8 mouse cellular contexts compared by ENCODE assay signal in genomic region chr11:117231551-117231950, GRCm38 (mm10). TPM values are rescaled to one million over a fixed set of nuclear protein-coding genes. Genes with fewer than 3 reads are reported as not detected.
A peak's percentile ranks its signal among the peaks of the same experiment; 100 is the strongest.
DNase-seq lines count a peak whose midpoint lies in the region; ATAC-seq and TF ChIP-seq lines count a peak whose summit lies in the region.

No protein-coding gene starts in this region.

- H3K9ac ChIP-seq in neural tube, embryonic 12.5 days: no peak overlapping the region
- 0 out of 2 replicates have a peak overlapping the region, but pooled peaks have one; percentile 10 for H3K9ac ChIP-seq in heart, embryonic 11.5 days (ENCODE audit: low read depth, low read length)
- no peak overlapping the region for H3K9ac ChIP-seq in kidney, postnatal 0 days (ENCODE audit: low read depth, low read length)
- no peak overlapping the region for H3K9ac ChIP-seq in stomach, postnatal 0 days (ENCODE audit: low read length)

- H3K4me1 ChIP-seq in neural tube, embryonic 12.5 days: peaks cover 13% of the 10 kb centered on the region
- peaks cover 34% of the 10 kb centered on the region for H3K4me1 ChIP-seq in heart, embryonic 11.5 days (ENCODE audit: control insufficient read depth, insufficient read depth, low read length)
- H3K4me1 ChIP-seq in kidney, postnatal 0 days (replicated peaks; ENCODE audit: insufficient read depth, low read length): peaks cover 15% of the 10 kb centered on the region
- H3K4me1 ChIP-seq in stomach, postnatal 0 days (replicated peaks; ENCODE audit: control insufficient read depth, insufficient read depth): peaks cover 7% of the 10 kb centered on the region
- peaks cover 6% of the 10 kb centered on the region for H3K4me1 ChIP-seq in cerebellum, adult 2 months (ENCODE audit: control insufficient read depth, insufficient read depth, low read length)

- ATAC-seq in neural tube, embryonic 12.5 days (ENCODE audit: low FRiP score, low read depth): no peak
- ATAC-seq in heart, embryonic 11.5 days (replicated peaks; ENCODE audit: insufficient number of reproducible peaks, low FRiP score, low TSS enrichment): no peak
- no peak for ATAC-seq in kidney, postnatal 0 days (replicated peaks; ENCODE audit: low FRiP score, low read depth)
- ATAC-seq in stomach, postnatal 0 days (ENCODE audit: low FRiP score, low TSS enrichment): peak; percentile 36; the same call in 1 of the 2 replicates
- ATAC-seq in megakaryocyte progenitor cell, adult 5-6 weeks (replicated peaks; ENCODE audit: poor library complexity): no peak

- no peak for TF ChIP-seq EP300 in stomach, postnatal 0 days (optimal IDR thresholded peaks at IDR 0.05)

- H3K4me3 ChIP-seq in neural tube, embryonic 12.5 days: no peak overlapping the region
- no peak overlapping the region for H3K4me3 ChIP-seq in heart, embryonic 11.5 days (ENCODE audit: low read depth, low read length)
- no peak overlapping the region for H3K4me3 ChIP-seq in kidney, postnatal 0 days (replicated peaks; ENCODE audit: low read depth, low read length)
- peak overlapping the region; percentile 34 for H3K4me3 ChIP-seq in stomach, postnatal 0 days (ENCODE audit: low read depth, low read length)
- H3K4me3 ChIP-seq in cerebellum, adult 2 months (replicated peaks; ENCODE audit: insufficient read depth, low read depth, low read length): no peak overlapping the region

- H3K27me3 ChIP-seq in neural tube, embryonic 12.5 days (replicated peaks): no peaks in the 10 kb centered on the region; the same call in 1 of the 2 replicates
- peaks cover 6% of the 10 kb centered on the region for H3K27me3 ChIP-seq in heart, embryonic 11.5 days (ENCODE audit: control insufficient read depth, insufficient read depth, low read length)
- H3K27me3 ChIP-seq in kidney, postnatal 0 days (ENCODE audit: insufficient read depth, low read length): no peaks in the 10 kb centered on the region
- H3K27me3 ChIP-seq in stomach, postnatal 0 days (ENCODE audit: control insufficient read depth, insufficient read depth, low read length): no peaks in the 10 kb centered on the region
- no peaks in the 10 kb centered on the region for H3K27me3 ChIP-seq in cerebellum, adult 2 months (ENCODE audit: control insufficient read depth, insufficient read depth, low read length)

- no peaks in the 10 kb centered on the region for H3K9me3 ChIP-seq in neural tube, embryonic 12.5 days
- no peaks in the 10 kb centered on the region for H3K9me3 ChIP-seq in heart, embryonic 11.5 days (replicated peaks; ENCODE audit: control insufficient read depth, low read length)
- no peaks in the 10 kb centered on the region for H3K9me3 ChIP-seq in kidney, postnatal 0 days (replicated peaks; ENCODE audit: low read length)
- H3K9me3 ChIP-seq in stomach, postnatal 0 days (ENCODE audit: control insufficient read depth, low read length): no peaks in the 10 kb centered on the region

- TF ChIP-seq CTCF in kidney, postnatal 0 days (IDR thresholded peaks at IDR 0.05; ENCODE audit: low read depth): no peak
- no peak for TF ChIP-seq CTCF in stomach, postnatal 0 days (IDR thresholded peaks at IDR 0.05; ENCODE audit: low read depth)
- TF ChIP-seq CTCF in cerebellum, adult 2 months (IDR thresholded peaks at IDR 0.05; ENCODE audit: borderline replicate concordance, insufficient read depth, low read depth, low read length): no peak

- H3K4me2 ChIP-seq in neural tube, embryonic 12.5 days (replicated peaks): peak overlapping the region; percentile 50
- peak overlapping the region; percentile 65 for H3K4me2 ChIP-seq in heart, embryonic 11.5 days
- H3K4me2 ChIP-seq in kidney, postnatal 0 days (ENCODE audit: low read length): peak overlapping the region; percentile 56
- peak overlapping the region; percentile 52 for H3K4me2 ChIP-seq in stomach, postnatal 0 days (replicated peaks; ENCODE audit: low read depth)

- no peak for TF ChIP-seq POLR2A in cerebellum, adult 2 months (IDR thresholded peaks at IDR 0.05; ENCODE audit: borderline replicate concordance, insufficient read depth, low read length)

- no peak overlapping the region for H3K27ac ChIP-seq in neural tube, embryonic 12.5 days
- H3K27ac ChIP-seq in heart, embryonic 11.5 days (ENCODE audit: low read depth, low read length): no peak overlapping the region
- peak overlapping the region; percentile 64 for H3K27ac ChIP-seq in kidney, postnatal 0 days
- peak overlapping the region; percentile 65 for H3K27ac ChIP-seq in stomach, postnatal 0 days (replicated peaks)
- H3K27ac ChIP-seq in cerebellum, adult 2 months (ENCODE audit: insufficient read depth, low read length): no peak overlapping the region

- 67% methylated on average over 11 of the region's 11 CpGs for WGBS in neural tube, embryonic 12.5 days
- WGBS in heart, embryonic 11.5 days (ENCODE audit: insufficient replicate concordance): 42% methylated on average over 11 of the region's 11 CpGs
- 49% methylated on average over 11 of the region's 11 CpGs for WGBS in kidney, postnatal 0 days
- 45% methylated on average over 11 of the region's 11 CpGs for WGBS in stomach, postnatal 0 days
- 56% methylated on average over 11 of the region's 11 CpGs for whole genome bisulfite sequencing in cerebellum, adult 2 months

- DNase-seq in neural tube, embryonic 10.5 days (ENCODE audit: extremely low spot score, low spot score): no peak
- peak; percentile 64 for DNase-seq in kidney, postnatal 0 days (ENCODE audit: low spot score)
- DNase-seq in stomach, postnatal 0 days (ENCODE audit: low spot score): no peak
- DNase-seq in layer of hippocampus, postnatal 36 days: no peak
- no peak for DNase-seq in cerebellum, adult 2 months

- H3K36me3 ChIP-seq in neural tube, embryonic 12.5 days: no peaks in the 10 kb centered on the region
- H3K36me3 ChIP-seq in heart, embryonic 11.5 days (ENCODE audit: control insufficient read depth, insufficient read depth, low read length): no peaks in the 10 kb centered on the region
- H3K36me3 ChIP-seq in kidney, postnatal 0 days (ENCODE audit: insufficient read depth, low read length): no peaks in the 10 kb centered on the region
- H3K36me3 ChIP-seq in stomach, postnatal 0 days (ENCODE audit: control insufficient read depth, insufficient read depth, low read length): no peaks in the 10 kb centered on the region

RNA-seq across cellular contexts. Expression of gene Sept9, which starts 32.1 kb away (rescaled TPM):
- 164 and 165 TPM in 2 replicates for polyA plus RNA-seq in neural tube, embryonic 12.5 days (2016; fragmentation: Nextera tagmentation; extraction: Ambion mirVana)
- polyA plus RNA-seq in heart, embryonic 11.5 days (2014; fragmentation: Nextera tagmentation; extraction: Ambion mirVana): 78.9 and 104 TPM in 2 replicates
- 71.2 and 78.6 TPM in 2 replicates for polyA plus RNA-seq in kidney, postnatal 0 days (2015; fragmentation: Nextera tagmentation; extraction: Ambion mirVana)
- 42.9 and 46.2 TPM in 2 replicates for polyA plus RNA-seq in stomach, postnatal 0 days (2015; fragmentation: Nextera tagmentation; extraction: Ambion mirVana)
- total RNA-seq in megakaryocyte progenitor cell, adult 5-6 weeks (2015): 73.7 and 81.7 TPM in 2 replicates
- 140 and 159 TPM in 2 replicates for total RNA-seq in megakaryocyte progenitor cell, adult 5-6 weeks (2017)
- total RNA-seq in layer of hippocampus, postnatal 36 days (2021): 100 to 1,000 TPM; 106 to 110 TPM
- 9.6 and 13.3 TPM in 2 replicates for polyA plus RNA-seq in cerebellum, adult 2 months (2012; rRNA removed)

Comparison
In these comparisons a context has a peak if more than half of its experiments do, and no peak if none do; other contexts are left out.
1. H3K27ac ChIP-seq: peak in kidney, postnatal 0 days (single experiment) and stomach, postnatal 0 days (single experiment); none in neural tube, embryonic 12.5 days (single experiment), heart, embryonic 11.5 days (single experiment) and cerebellum, adult 2 months (single experiment).
2. Peak in every context shown above with its lines, with median percentiles within 50 percentile points of each other: H3K4me2 ChIP-seq.